In genomic region chr19:45837050-45837994, GRCm38 (mm10) we compare ENCODE assay signal across 15 mouse cellular contexts. TPM values are rescaled to one million over a fixed set of nuclear protein-coding genes. Genes with fewer than 3 reads are reported as not detected.
DNase-seq lines count a peak whose midpoint lies in the region; ATAC-seq lines count a peak whose summit lies in the region.
"Had no signal": no experiment of that assay in that cellular context is flagged by ENCODE, and none has a peak within 500 bp of the region (broad histone marks: within the 10 kb centered on the region; RNA-seq: fewer than 3 reads in every experiment).

No protein-coding gene starts in this region.

- 74% methylated on average over 12 of the region's 12 CpGs for WGBS in limb, embryonic 13.5 days
- WGBS in limb, embryonic 10.5 days: 81% methylated on average over 12 of the region's 12 CpGs
- 87% methylated on average over 12 of the region's 12 CpGs for WGBS in embryonic facial prominence, embryonic 10.5 days
- 38% methylated on average over 12 of the region's 12 CpGs for WGBS in neural tube, embryonic 14.5 days

- peak; percentile 92 for DNase-seq in heart, adult 11 months
- DNase-seq in heart, postnatal 4 days: no peak
- DNase-seq in limb, embryonic 10.5 days (ENCODE audit: low spot score): no peak
- no peak for DNase-seq in embryonic facial prominence, embryonic 10.5 days (ENCODE audit: low spot score)
- no peak for DNase-seq in testis, postnatal 10 days (ENCODE audit: low spot score)
- DNase-seq in thymus, postnatal 0 days (ENCODE audit: low spot score): no peak
- DNase-seq: cerebellum, adult 9-10 months; embryo, embryonic 11 days; gastrocnemius, postnatal 36 days; kidney, adult 11 months; liver, postnatal 0 days; retina, postnatal 1 day; thymus, postnatal 36 days had no signal

- no peaks in the 10 kb centered on the region for H3K4me1 ChIP-seq in limb, embryonic 13.5 days
- no peaks in the 10 kb centered on the region for H3K4me1 ChIP-seq in limb, embryonic 10.5 days
- H3K4me1 ChIP-seq in embryonic facial prominence, embryonic 10.5 days: 0 out of 2 replicates have a peak, but pooled peaks cover 4% of the 10 kb centered on the region
- no peaks in the 10 kb centered on the region; the same call in 1 of the 2 replicates for H3K4me1 ChIP-seq in neural tube, embryonic 14.5 days (ENCODE audit: control insufficient read depth, insufficient read depth, low read length)

- no peak overlapping the region for H3K4me2 ChIP-seq in limb, embryonic 13.5 days (replicated peaks)
- H3K4me2 ChIP-seq in neural tube, embryonic 14.5 days (ENCODE audit: low read depth, low read length): no peak overlapping the region

- ATAC-seq in limb, embryonic 13.5 days (ENCODE audit: low FRiP score, low read depth): no peak
- ATAC-seq in neural tube, embryonic 14.5 days (ENCODE audit: low read depth): peak; percentile 51; the same call in 1 of the 2 replicates
- ATAC-seq: liver, postnatal 0 days had no signal

- no peak overlapping the region for H3K9ac ChIP-seq in limb, embryonic 13.5 days
- no peak overlapping the region for H3K9ac ChIP-seq in neural tube, embryonic 14.5 days (replicated peaks; ENCODE audit: low read depth, low read length)
- H3K9ac ChIP-seq: liver, postnatal 0 days had no signal

- H3K9me3 ChIP-seq in limb, embryonic 13.5 days: no peaks in the 10 kb centered on the region
- no peaks in the 10 kb centered on the region for H3K9me3 ChIP-seq in limb, embryonic 10.5 days (replicated peaks)
- H3K9me3 ChIP-seq in embryonic facial prominence, embryonic 10.5 days: no peaks in the 10 kb centered on the region
- no peaks in the 10 kb centered on the region for H3K9me3 ChIP-seq in neural tube, embryonic 14.5 days (ENCODE audit: control insufficient read depth, low read length)

- H3K27ac ChIP-seq in limb, embryonic 13.5 days: peak overlapping the region; percentile 56
- H3K27ac ChIP-seq in limb, embryonic 10.5 days: no peak overlapping the region
- H3K27ac ChIP-seq in embryonic facial prominence, embryonic 10.5 days (replicated peaks): peak overlapping the region; percentile 5; the same call in 1 of the 2 replicates
- H3K27ac ChIP-seq in neural tube, embryonic 14.5 days (ENCODE audit: low read depth, low read length): no peak overlapping the region

- H3K27me3 ChIP-seq in limb, embryonic 13.5 days: no peaks in the 10 kb centered on the region
- H3K27me3 ChIP-seq in limb, embryonic 10.5 days (ENCODE audit: low read depth, poor library complexity, severe bottlenecking): no peaks in the 10 kb centered on the region
- no peaks in the 10 kb centered on the region for H3K27me3 ChIP-seq in embryonic facial prominence, embryonic 10.5 days (replicated peaks; ENCODE audit: low read depth, poor library complexity, severe bottlenecking)
- H3K27me3 ChIP-seq in neural tube, embryonic 14.5 days (ENCODE audit: control insufficient read depth, insufficient read depth, low read length): no peaks in the 10 kb centered on the region

- H3K4me3 ChIP-seq in limb, embryonic 13.5 days: no peak overlapping the region
- H3K4me3 ChIP-seq in limb, embryonic 10.5 days: no peak overlapping the region
- H3K4me3 ChIP-seq in embryonic facial prominence, embryonic 10.5 days: no peak overlapping the region
- no peak overlapping the region for H3K4me3 ChIP-seq in neural tube, embryonic 14.5 days (ENCODE audit: low read depth, low read length)

- H3K36me3 ChIP-seq in limb, embryonic 13.5 days: no peaks in the 10 kb centered on the region
- H3K36me3 ChIP-seq in limb, embryonic 10.5 days: no peaks in the 10 kb centered on the region
- H3K36me3 ChIP-seq in embryonic facial prominence, embryonic 10.5 days (replicated peaks): no peaks in the 10 kb centered on the region
- no peaks in the 10 kb centered on the region for H3K36me3 ChIP-seq in neural tube, embryonic 14.5 days (ENCODE audit: control insufficient read depth, insufficient read depth, low read length)

RNA-seq across cellular contexts. Expression of gene Kcnip2, which starts 21.5 kb away (rescaled TPM):
- 10 to 100 TPM; 69.8 to 85.1 TPM for total RNA-seq in heart, postnatal 4 days (2021)
- 0.55 and 0.70 TPM in 2 replicates for polyA plus RNA-seq in limb, embryonic 13.5 days (2015; fragmentation: Nextera tagmentation; extraction: Ambion mirVana)
- 0.14 and 0.18 TPM in 2 replicates for polyA plus RNA-seq in limb, embryonic 10.5 days (2016; fragmentation: Nextera tagmentation; extraction: Ambion mirVana)
- polyA plus RNA-seq in embryonic facial prominence, embryonic 10.5 days (2016; fragmentation: Nextera tagmentation; extraction: Ambion mirVana): 0.44 and 0.67 TPM in 2 replicates
- 17.2 and 20.4 TPM in 2 replicates for polyA plus RNA-seq in neural tube, embryonic 14.5 days (2014; fragmentation: Nextera tagmentation; extraction: Ambion mirVana)
- polyA plus RNA-seq in thymus, postnatal 0 days (2015; fragmentation: Nextera tagmentation; extraction: Ambion mirVana): 1.3 TPM in 2 replicates

RNA-seq across cellular contexts. Expression of gene Mgea5, which starts 53.7 kb away (rescaled TPM):
- 10 to 100 TPM; 82.8 to 89.2 TPM for total RNA-seq in heart, postnatal 4 days (2021)
- 66.0 and 68.2 TPM in 2 replicates for polyA plus RNA-seq in limb, embryonic 13.5 days (2015; fragmentation: Nextera tagmentation; extraction: Ambion mirVana)
- polyA plus RNA-seq in limb, embryonic 10.5 days (2016; fragmentation: Nextera tagmentation; extraction: Ambion mirVana): 54.2 and 68.9 TPM in 2 replicates
- polyA plus RNA-seq in embryonic facial prominence, embryonic 10.5 days (2016; fragmentation: Nextera tagmentation; extraction: Ambion mirVana): 61.3 and 62.3 TPM in 2 replicates
- 106 and 108 TPM in 2 replicates for polyA plus RNA-seq in neural tube, embryonic 14.5 days (2014; fragmentation: Nextera tagmentation; extraction: Ambion mirVana)
- polyA plus RNA-seq in thymus, postnatal 0 days (2015; fragmentation: Nextera tagmentation; extraction: Ambion mirVana): 61.0 and 90.5 TPM in 2 replicates

Comparison
In these comparisons a context has a peak if more than half of its experiments do, and no peak if none do; other contexts are left out.
1. H3K27ac ChIP-seq: peak in limb, embryonic 13.5 days (single experiment) and embryonic facial prominence, embryonic 10.5 days (single experiment); none in limb, embryonic 10.5 days (single experiment) and neural tube, embryonic 14.5 days (single experiment).